Mouse (Mus musculus) erythroblast, embryonic 14.5 days (primary cell): Measurements from ENCODE around the gene Rln3. TPM values are rescaled to one million over a fixed set of nuclear protein-coding genes. Genes with fewer than 3 reads are reported as not detected.

ENCODE experiments used
- H3K27me3 ChIP-seq: 2 replicates; pipeline ENCODE4 v1.6.1; 2012; ENCODE audit warnings: inconsistent platforms; ENCODE audit not compliant: control insufficient read depth
- H3K36me3 ChIP-seq: 2 replicates; pipeline ENCODE4 v1.6.1; 2012; ENCODE audit warnings: mild to moderate bottlenecking, inconsistent platforms; ENCODE audit not compliant: control insufficient read depth
- H3K4me1 ChIP-seq: 2 replicates; pipeline ENCODE4 v1.6.1; 2012; ENCODE audit warnings: inconsistent platforms; ENCODE audit not compliant: control insufficient read depth
- H3K4me3 ChIP-seq: replicated peaks from 2 replicates; pipeline ENCODE3; 2012; ENCODE audit warnings: moderate library complexity, mild to moderate bottlenecking, inconsistent platforms
- H3K9me3 ChIP-seq: 2 replicates; pipeline ENCODE4 v1.6.1; 2012; ENCODE audit warnings: low read length, inconsistent platforms, mixed read lengths; ENCODE audit not compliant: control insufficient read depth
- GATA1 ChIP-seq: IDR thresholded peaks from 2 replicates; pipeline ENCODE4 v1.6.1; 2012; ENCODE audit warnings: low read length, inconsistent platforms, mixed read lengths
- TAL1 ChIP-seq: IDR thresholded peaks from 3 replicates; pipeline ENCODE4 v1.6.1; 2012; ENCODE audit warnings: low read length, inconsistent platforms, mixed read lengths
- polyA plus RNA-seq: library from polyadenylated mRNA; stranded (reverse); fragments of >175 nt; gene quantifications from 2 replicates; pipeline ENCODE4 v1.2.3, GENCODE M21; 2012

Rln3 gene
- polyA plus RNA-seq, 1 experiment: not detected

DNA sequence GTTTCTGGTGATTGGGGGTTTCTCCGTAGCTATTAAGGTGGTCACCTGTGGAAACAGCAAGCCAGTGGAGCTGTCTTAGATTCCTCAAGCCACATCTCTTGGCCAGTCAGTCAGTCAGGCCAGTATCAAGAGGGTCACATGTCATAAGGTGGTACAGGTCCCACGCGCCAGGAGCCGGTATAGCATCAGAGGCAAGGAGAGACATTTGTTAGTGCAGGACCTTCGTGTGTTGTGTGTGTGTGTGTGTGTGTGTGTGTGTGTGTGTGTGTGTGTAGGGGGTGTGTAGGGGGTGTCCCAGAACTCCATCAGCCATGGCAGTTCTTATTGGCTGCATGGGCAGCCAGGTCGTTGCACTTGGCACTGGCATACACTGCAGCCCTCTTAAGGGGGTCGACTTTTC lies 23.1 kb upstream of the Rln3 start:
- Histone ChIP-seq H3K9me3 (no peaks in the 10 kb centered on the region), H3K4me3 (peak overlapping the region; percentile 91), H3K27me3 (no peaks in the 10 kb centered on the region), H3K36me3 (peaks cover 4% of the 10 kb centered on the region; the same call in 1 of the 2 replicates), H3K4me1 (peaks cover 55% of the 10 kb centered on the region)
- TF ChIP-seq TAL1 (no peak), GATA1 (no peak)

- no peak for TF ChIP-seq TAL1
- no peak for TF ChIP-seq GATA1
- Histone ChIP-seq H3K4me3 (peak overlapping the region; percentile 91), H3K36me3 (peaks cover 4% of the 10 kb centered on the region; the same call in 1 of the 2 replicates), H3K9me3 (no peaks in the 10 kb centered on the region), H3K4me1 (peaks cover 55% of the 10 kb centered on the region), H3K27me3 (no peaks in the 10 kb centered on the region)
Measured at GRCm38 (mm10) chr8:84067047-84067573, 22.3 kb upstream of the Rln3 start.

GRCm38 (mm10) chr8:84066291-84066930 lies 21.6 kb upstream of the Rln3 start, which contains the start of gene Rfx1:
TSS of gene Rfx1 (plus strand) at chr8:84066834.
- Histone ChIP-seq H3K4me1 (peaks cover 51% of the 10 kb centered on the region), H3K9me3 (no peaks in the 10 kb centered on the region), H3K27me3 (no peaks in the 10 kb centered on the region), H3K36me3 (peaks cover 4% of the 10 kb centered on the region; the same call in 1 of the 2 replicates), H3K4me3 (peak within 1 kb of the TSS; percentile 91)
- TF ChIP-seq TAL1 (no peak), GATA1 (no peak)

DNA sequence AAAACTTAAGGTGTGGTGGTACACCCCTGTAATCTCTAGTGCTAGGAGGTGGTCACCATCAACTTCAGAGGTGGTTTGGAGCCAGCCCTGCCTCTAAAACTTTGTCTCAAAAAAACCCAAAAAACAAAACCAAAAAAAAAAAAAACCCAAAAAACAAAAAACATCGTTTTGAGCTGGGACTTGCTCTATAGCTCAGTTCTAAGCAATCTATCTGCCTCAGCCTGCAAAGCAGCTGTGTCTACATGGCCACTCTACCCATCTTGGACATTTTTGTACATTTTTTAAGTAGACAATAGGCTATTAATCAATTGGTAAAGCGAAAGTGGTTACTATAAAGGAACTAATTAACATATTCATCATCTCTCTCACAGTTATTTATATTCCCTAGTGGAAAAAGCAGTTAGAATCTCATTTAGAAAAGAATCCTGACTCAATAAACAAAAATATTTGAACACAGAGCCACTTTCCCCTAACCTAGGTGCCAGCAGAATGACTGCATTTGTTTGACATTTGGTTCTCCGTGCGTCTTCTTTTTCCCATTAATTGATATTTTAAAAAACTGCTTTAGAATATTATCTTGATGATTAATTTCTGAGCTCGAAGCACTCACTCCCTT lies 20.8 kb upstream of the Rln3 start:
- Histone ChIP-seq H3K4me1 (peaks cover 48% of the 10 kb centered on the region), H3K4me3 (peak overlapping the region; percentile 91), H3K9me3 (no peaks in the 10 kb centered on the region), H3K27me3 (no peaks in the 10 kb centered on the region), H3K36me3 (peaks cover 4% of the 10 kb centered on the region; the same call in 1 of the 2 replicates)
- TF ChIP-seq GATA1 (no peak), TAL1 (no peak)

- H3K4me1 ChIP-seq: peaks cover 44% of the 10 kb centered on the region
Measured at GRCm38 (mm10) chr8:84065037-84065436, 20.2 kb upstream of the Rln3 start, which contains the start of gene Gm10643. TSS of gene Gm10643 (minus strand) at chr8:84065137.

GRCm38 (mm10) chr8:84063861-84064610 lies 19.2 kb upstream of the Rln3 start:
- Histone ChIP-seq H3K4me3 (no peak overlapping the region), H3K4me1 (peaks cover 34% of the 10 kb centered on the region), H3K36me3 (no peaks in the 10 kb centered on the region), H3K27me3 (no peaks in the 10 kb centered on the region), H3K9me3 (no peaks in the 10 kb centered on the region)
- TF ChIP-seq GATA1 (no peak), TAL1 (no peak)

More at GRCm38 (mm10) chr8:84065037-84065436, 20.2 kb upstream of the Rln3 start, which contains the start of gene Gm10643:
- no peak for TF ChIP-seq GATA1
- TF ChIP-seq TAL1: no peak
- H3K4me3 ChIP-seq: peak within 1 kb of the TSS; percentile 91
- no peaks in the 10 kb centered on the region for H3K9me3 ChIP-seq
- no peaks in the 10 kb centered on the region; the same call in 1 of the 2 replicates for H3K36me3 ChIP-seq
- no peaks in the 10 kb centered on the region for H3K27me3 ChIP-seq

- no peaks in the 10 kb centered on the region for H3K36me3 ChIP-seq
- no peak overlapping the region for H3K4me3 ChIP-seq
- no peaks in the 10 kb centered on the region for H3K27me3 ChIP-seq
- peaks cover 1% of the 10 kb centered on the region; the same call in 1 of the 2 replicates for H3K9me3 ChIP-seq
- H3K4me1 ChIP-seq: peaks cover 6% of the 10 kb centered on the region
- TF ChIP-seq TAL1 (no peak), GATA1 (no peak)
Measured at GRCm38 (mm10) chr8:84060245-84060644, 15.4 kb upstream of the Rln3 start.

- Histone ChIP-seq H3K4me1 (peaks cover 2% of the 10 kb centered on the region), H3K4me3 (no peak overlapping the region), H3K36me3 (no peaks in the 10 kb centered on the region), H3K9me3 (peaks cover 2% of the 10 kb centered on the region; the same call in 1 of the 2 replicates), H3K27me3 (no peaks in the 10 kb centered on the region)
- TF ChIP-seq GATA1 (no peak), TAL1 (no peak)
Measured at GRCm38 (mm10) chr8:84059226-84059625, 14.4 kb upstream of the Rln3 start.

DNA sequence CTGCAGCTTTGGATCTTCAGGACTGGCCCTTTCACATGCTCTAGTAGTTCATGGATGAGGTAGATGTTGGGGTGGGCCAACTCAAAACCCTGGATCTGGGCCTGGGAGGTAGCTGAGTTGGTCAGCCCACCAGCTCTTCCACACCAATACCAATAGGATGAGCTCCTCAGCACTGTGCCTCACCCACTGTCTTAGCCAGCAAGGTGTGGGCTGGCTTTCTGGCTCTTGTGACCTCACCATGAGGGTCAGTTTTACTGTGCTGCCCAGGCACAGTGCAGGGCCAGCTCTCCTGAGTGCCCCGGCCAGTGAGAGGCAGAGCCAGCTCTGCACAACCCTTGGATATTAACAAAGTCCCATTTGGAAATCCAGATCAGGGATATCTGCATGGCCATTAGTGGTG lies 13.0 kb upstream of the Rln3 start:
- Histone ChIP-seq H3K27me3 (no peaks in the 10 kb centered on the region), H3K36me3 (no peaks in the 10 kb centered on the region), H3K9me3 (peaks cover 2% of the 10 kb centered on the region; the same call in 1 of the 2 replicates), H3K4me3 (no peak overlapping the region), H3K4me1 (peaks cover under 1% of the 10 kb centered on the region; the same call in 1 of the 2 replicates)
- TF ChIP-seq GATA1: no peak
- no peak for TF ChIP-seq TAL1
